Mouse (Mus musculus) CH12.LX (cell line): ENCODE measurements at regions not wholly inside any gene's neighbourhood (a gene's known extent, or its start where the extent isn't known, plus 50 kb on each side); places are given as distances from the start of the nearest gene placed in this dataset.

Experiments used
- CHD2 ChIP-seq: IDR thresholded peaks from 2 replicates; pipeline ENCODE4 v1.6.1; 2011; ENCODE audit warnings: low read length, improper control_type of control experiment
- CTCF ChIP-seq, 2 experiments: IDR thresholded peaks in 1 of 2; conservative IDR thresholded peaks in 1 of 2; 2 replicates each; pipeline ENCODE4 v1.5.1; 2011 to 2012; ENCODE audit warnings: low read depth in 2 of 2, low read length in 2 of 2, improper control_type of control experiment in 1 of 2, inconsistent platforms in 1 of 2, mild to moderate bottlenecking in 1 of 2, moderate library complexity in 1 of 2
- EP300 ChIP-seq: IDR thresholded peaks from 2 replicates; pipeline ENCODE4 v1.6.1; 2011; ENCODE audit warnings: low read length, improper control_type of control experiment
- GABPA ChIP-seq: IDR thresholded peaks from 2 replicates; pipeline ENCODE4 v1.6.1; 2012; ENCODE audit warnings: low read depth, low read length, improper control_type of control experiment, inconsistent platforms; ENCODE audit not compliant: insufficient replicate concordance
- JUN ChIP-seq: IDR thresholded peaks from 2 replicates; pipeline ENCODE4 v1.6.1; 2011; ENCODE audit warnings: low read depth, mild to moderate bottlenecking, low read length, improper control_type of control experiment, moderate library complexity; ENCODE audit not compliant: insufficient read depth
- MAX ChIP-seq: IDR thresholded peaks from 2 replicates; pipeline ENCODE4 v1.6.1; 2011; ENCODE audit warnings: low read length, improper control_type of control experiment
- MAZ ChIP-seq: IDR thresholded peaks from 2 replicates; pipeline ENCODE4 v1.6.1; 2012; ENCODE audit warnings: low read depth, mild to moderate bottlenecking, inconsistent platforms, low read length, improper control_type of control experiment, moderate library complexity
- MEF2A ChIP-seq: IDR thresholded peaks from 2 replicates; pipeline ENCODE4 v1.6.1; 2014; ENCODE audit warnings: low read depth, mild to moderate bottlenecking, inconsistent platforms, low read length, improper control_type of control experiment, borderline replicate concordance
- MXI1 ChIP-seq: IDR thresholded peaks from 2 replicates; pipeline ENCODE4 v1.6.1; 2011; ENCODE audit warnings: mild to moderate bottlenecking, low read depth, low read length, improper control_type of control experiment
- POLR2A ChIP-seq: IDR thresholded peaks from 2 replicates; pipeline ENCODE4 v1.6.1; 2011; ENCODE audit warnings: low read depth, mild to moderate bottlenecking, improper control_type of control experiment, low read length
- UBTF ChIP-seq: IDR thresholded peaks from 2 replicates; pipeline ENCODE4 v1.6.1; 2012; ENCODE audit warnings: low read depth, mild to moderate bottlenecking, inconsistent platforms, low read length, improper control_type of control experiment, moderate library complexity
- ZC3H11A ChIP-seq: IDR thresholded peaks from 2 replicates; pipeline ENCODE4 v1.6.1; 2012; ENCODE audit warnings: low read depth, mild to moderate bottlenecking, inconsistent platforms, low read length, improper control_type of control experiment

DNA sequence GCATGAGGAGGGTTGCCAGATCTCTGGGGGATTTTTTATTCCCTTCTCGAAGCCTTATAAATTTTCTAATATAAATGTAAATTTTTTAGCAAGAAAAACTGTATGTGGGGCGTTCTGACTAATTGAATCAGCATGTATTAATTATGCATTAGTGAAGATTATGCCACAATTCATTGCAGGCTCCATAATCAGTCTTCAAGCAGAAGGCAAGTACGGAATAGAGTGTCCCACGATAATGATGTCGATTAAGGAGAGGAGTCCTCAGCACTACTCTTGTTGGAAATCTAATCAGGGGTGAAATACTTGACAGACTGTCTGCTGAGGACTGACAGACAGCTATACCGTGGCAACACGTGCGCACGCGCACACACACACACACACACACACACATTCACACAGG lies 135.3 kb downstream of the Pja2 start:
- no peak for TF ChIP-seq GABPA
- no peak for TF ChIP-seq POLR2A
- TF ChIP-seq JUN: no peak
- no peak for TF ChIP-seq UBTF
- no peak for TF ChIP-seq CHD2
- TF ChIP-seq CTCF (conservative IDR thresholded peaks at IDR 0.05 in 1 of 2, IDR thresholded peaks at IDR 0.05 in 1 of 2; ENCODE audit: low read depth in 2 of 2, low read length in 2 of 2): no peak
- no peak for TF ChIP-seq EP300
- no peak for TF ChIP-seq MEF2A
- no peak for TF ChIP-seq MAZ
- TF ChIP-seq ZC3H11A: no peak
- no peak for TF ChIP-seq MXI1
- TF ChIP-seq MAX: no peak
